Mouse (Mus musculus): Measurements from ENCODE around the gene Arhgef2.

Gene Arhgef2

DNA sequence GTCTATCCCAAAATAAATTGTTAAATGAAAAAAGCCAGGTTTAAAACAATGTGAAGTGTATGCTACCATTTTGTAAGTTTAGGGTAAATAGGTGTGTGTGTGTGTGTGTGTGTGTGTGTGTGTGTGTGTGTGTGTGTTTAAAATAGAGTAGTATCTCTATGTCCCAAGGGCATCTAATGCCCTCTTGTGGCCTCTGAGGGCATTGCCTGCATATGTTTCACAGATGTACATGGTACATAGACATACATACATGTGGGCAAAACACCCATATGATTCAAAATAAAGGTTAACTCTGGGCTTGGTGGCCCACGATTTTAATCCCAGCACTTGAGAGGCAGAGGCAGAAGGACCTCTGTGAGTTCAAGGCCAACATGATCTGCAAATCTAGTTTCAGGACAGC is 34.9 kb downstream of the Arhgef2 start:
- DNase-seq (ENCODE audit: low read depth, low spot score), result peak; percentile 75

- DNase-seq (ENCODE audit: low read depth, low spot score), result peak; percentile 81
Measured at GRCm38 (mm10) chr3:88643078-88643477, 37.3 kb downstream of the Arhgef2 start.

DNA sequence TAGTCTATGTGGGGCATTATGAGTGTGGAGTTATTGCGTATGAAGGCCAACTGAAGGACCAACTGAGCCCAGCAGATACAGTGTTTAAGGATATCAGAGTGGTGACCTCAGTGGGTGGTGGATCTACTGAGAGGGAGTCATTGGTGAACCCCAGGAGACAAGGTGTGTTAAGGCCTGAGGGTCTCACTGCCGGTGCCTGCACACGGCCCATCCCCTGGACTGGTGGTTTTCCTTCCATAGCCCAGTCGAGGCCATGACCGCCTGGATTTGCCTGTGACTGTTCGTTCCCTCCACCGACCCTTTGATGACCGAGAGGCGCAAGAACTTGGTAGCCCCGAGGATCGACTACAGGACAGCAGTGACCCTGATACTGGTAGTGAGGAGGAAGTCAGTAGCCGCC is 40.2 kb downstream of the Arhgef2 start:
- DNase-seq (ENCODE audit: low read depth, low spot score), result no peak

GRCm38 (mm10) chr3:88646426-88646995 is 40.7 kb downstream of the Arhgef2 start:
- DNase-seq (ENCODE audit: low read depth, low spot score), result peak; percentile 93

- DNase-seq (ENCODE audit: low read depth, low spot score), result peak; percentile 35
Measured at GRCm38 (mm10) chr3:88647076-88647475, 41.3 kb downstream of the Arhgef2 start.

GRCm38 (mm10) chr3:88647779-88648413 is 42.1 kb downstream of the Arhgef2 start:
- DNase-seq (ENCODE audit: low read depth, low spot score), result no peak

- no peak for DNase-seq (ENCODE audit: low read depth, low spot score)
Measured at GRCm38 (mm10) chr3:88648452-88649168, 42.8 kb downstream of the Arhgef2 start.

DNA sequence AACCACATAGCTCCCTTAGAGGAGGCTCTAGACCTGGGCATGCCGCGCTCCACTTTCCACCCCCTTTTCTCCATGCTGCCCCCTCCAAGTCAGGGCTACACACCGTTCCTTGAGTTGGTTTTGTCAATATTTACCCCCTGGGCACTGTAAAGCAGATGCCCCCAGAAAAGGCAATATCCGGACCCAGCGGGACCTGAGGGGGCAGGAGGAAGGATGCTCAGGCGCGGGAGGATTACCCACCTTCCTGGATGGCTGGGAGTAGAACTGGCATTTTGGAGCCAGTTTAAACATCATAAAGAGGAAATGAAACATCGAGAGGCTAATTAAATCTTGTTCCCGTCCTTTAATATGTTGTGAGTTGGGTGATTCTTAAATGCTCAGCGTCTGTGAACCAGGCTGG is 43.4 kb downstream of the Arhgef2 start:
- DNase-seq (ENCODE audit: low read depth, low spot score), result no peak

DNA sequence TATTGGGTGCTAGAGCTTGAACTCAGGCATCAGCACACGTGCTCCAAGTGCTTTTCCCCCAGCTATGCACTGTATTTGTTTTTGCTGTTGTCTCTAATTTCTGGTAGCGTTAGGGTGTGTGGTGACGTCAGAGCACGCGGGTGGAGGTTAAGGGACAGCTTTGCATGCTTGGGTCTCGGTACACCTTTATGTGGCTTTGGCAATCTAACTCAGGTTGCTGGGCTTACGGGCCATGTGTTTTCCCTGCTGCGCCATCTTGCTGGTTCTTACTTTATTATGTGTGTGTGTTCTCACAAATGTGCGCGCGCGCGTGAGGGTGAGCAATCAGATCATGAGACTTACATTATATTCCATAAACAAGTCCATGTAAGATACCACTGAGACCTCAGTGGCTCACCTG is 44.2 kb downstream of the Arhgef2 start:
- DNase-seq (ENCODE audit: low read depth, low spot score), result no peak

DNA sequence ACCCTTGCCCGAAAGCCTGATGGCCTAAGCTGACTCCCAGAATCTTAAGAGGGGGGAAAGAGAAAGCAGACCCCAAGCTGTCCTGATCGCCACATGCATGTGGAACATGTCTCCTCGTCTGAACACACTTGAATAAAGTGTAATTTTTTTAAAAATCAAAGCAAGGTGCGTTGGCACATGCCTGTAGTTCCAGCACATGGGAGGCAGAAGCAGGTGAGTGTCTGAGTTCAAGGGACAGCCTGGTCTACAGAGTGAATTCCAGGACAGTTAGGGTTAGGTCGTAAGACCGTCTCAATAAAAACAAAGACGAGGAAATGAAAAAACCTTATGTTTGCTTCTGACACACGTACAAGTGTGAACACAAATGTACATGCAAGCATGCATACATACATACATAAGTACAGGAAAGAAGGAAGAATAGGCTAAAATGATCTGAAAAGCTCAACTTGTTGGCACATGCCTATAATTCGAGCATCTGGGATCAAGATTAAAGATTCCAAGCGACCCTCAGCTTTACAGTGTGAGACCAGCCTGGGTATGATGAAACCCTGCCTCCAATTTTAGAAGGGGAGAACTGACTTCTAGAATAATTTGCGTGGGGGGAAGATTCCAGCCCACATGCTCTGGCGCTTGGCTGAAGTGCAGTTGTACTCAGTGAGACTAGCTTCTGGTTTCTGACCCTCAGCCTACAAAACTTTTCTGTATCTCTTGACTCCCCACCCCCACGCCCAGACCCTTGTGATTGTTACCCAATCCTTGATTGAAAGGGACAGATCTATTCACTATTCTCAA is 45.1 kb downstream of the Arhgef2 start:
- DNase-seq (ENCODE audit: low read depth, low spot score), result no peak

DNA sequence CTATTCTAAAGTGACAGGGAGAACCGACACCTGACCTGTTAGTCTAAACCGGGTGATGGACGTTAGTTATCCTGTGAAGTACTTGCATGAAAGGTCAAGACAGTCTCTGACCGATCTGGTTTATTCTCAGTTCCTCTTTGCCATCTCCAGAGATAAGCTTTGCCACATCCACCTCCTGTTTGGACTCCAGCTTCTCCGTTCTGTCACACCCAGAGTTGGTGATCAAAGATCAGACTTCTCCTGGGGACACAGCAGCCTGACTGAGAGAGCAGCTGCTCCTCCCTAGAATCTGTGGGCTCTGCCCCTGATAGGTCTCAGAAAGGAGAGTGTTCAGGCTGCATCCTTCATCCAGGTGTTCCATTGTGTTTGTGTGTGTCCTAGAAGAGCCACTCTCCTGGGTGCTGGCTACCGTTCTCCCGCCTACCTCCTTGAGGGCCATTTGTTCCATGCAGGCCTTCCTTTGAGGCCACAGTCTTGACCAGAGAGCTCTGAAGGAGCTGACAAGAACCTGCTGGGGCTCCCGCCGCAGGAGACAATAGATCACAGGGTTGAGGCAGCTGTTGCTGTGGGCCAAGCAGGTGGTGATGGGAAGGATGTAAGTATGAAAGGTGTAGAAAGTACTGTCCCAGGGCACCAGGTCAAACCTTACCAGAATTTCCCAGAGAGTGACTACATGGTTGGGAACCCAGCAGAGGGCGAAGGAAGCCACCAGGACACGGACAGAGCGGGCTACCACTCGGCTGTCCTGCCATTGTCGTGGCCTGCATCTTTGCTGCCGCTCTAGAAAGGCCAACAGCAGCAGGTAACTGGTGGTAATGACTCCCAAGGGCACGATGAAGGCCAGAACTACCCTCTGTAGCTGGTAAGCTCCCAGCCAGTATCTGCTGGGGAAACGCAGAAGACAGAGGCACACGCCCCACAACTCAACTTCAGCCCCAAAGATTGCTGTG is 46.2 kb downstream of the Arhgef2 start:
- DNase-seq (ENCODE audit: low read depth, low spot score), result no peak

DNA sequence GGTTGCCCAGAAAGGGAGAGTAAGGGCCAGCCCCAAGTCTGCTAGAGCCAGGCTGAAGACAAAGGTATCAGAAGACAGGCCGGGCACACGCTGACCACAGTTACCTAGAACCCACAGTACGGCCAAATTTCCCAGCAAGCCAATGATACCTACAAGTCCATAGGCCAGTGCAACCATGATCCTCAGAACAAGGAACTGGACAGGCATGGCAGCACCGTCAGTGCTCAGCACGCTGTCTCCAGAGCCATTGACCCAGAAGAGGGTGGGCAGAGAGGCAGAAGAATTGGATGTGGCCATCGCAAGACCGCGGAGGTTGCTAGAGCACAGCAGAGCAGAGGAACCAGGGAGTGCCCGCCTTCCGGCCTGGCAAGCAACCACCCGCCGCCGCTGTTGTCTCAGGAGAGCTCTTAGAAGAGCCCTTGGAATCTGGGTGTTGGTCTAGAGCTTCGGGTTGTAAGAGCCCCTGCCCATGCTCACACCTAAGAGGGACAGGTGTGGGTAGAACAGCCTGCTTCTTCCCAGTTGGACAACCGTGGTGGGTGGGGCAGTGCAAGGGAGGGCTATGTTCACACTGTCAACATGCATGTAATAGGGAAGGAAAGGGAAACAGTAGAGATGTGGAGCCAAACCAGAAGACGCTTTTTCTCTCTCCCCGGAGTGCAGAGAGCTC is 47.2 kb downstream of the Arhgef2 start, which contains the start of gene Rxfp4:
TSS of gene Rxfp4 (minus strand) at position 297 of the 670 bp plus-strand sequence.
- peak; percentile 30 for DNase-seq (ENCODE audit: low read depth, low spot score)

DNA sequence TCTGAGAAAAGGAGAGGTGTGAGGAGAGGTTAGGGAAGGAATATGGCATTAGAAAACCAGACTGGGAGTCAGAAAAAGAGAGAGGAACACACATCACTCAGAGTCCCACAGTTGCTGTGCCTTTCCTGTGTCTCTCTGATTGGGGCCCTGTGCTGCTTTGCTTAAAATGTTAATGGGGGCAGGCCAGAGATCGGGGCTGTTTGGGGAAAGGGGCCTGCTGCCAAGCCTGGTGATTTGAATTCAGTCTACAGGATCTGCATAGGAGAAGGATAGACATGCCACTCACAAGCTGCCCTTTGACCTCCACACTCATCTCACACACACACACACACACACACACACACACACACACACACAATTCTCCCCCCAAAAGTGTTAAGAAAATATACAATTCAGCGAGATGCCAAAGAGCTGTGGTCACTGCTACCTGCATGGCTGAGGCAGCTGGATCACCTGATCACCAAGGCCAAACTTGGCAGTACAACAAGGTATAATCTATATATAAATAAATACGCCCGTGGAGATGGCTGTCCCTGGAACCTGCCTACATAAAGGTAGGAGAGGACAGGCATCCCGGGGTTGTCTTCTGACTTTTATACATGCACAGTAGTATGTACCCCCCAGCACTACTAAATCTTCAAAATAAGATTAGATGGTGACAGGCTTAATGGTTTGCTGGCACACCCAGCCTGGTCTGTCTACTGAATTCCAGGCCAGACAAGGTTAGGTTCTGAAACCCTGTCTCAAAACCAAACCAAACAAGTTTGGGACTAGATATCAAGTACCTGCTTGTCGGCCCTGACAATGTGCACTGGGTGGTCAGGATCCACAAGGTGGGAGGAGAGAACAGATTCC is 48.0 kb downstream of the Arhgef2 start:
- no peak for DNase-seq (ENCODE audit: low read depth, low spot score)

- no peak for DNase-seq (ENCODE audit: low read depth, low spot score)
Measured at GRCm38 (mm10) chr3:88654621-88655020, 48.9 kb downstream of the Arhgef2 start.

- no peak for DNase-seq (ENCODE audit: low read depth, low spot score)
Measured at GRCm38 (mm10) chr3:88655619-88656018, 49.9 kb downstream of the Arhgef2 start.

DNA sequence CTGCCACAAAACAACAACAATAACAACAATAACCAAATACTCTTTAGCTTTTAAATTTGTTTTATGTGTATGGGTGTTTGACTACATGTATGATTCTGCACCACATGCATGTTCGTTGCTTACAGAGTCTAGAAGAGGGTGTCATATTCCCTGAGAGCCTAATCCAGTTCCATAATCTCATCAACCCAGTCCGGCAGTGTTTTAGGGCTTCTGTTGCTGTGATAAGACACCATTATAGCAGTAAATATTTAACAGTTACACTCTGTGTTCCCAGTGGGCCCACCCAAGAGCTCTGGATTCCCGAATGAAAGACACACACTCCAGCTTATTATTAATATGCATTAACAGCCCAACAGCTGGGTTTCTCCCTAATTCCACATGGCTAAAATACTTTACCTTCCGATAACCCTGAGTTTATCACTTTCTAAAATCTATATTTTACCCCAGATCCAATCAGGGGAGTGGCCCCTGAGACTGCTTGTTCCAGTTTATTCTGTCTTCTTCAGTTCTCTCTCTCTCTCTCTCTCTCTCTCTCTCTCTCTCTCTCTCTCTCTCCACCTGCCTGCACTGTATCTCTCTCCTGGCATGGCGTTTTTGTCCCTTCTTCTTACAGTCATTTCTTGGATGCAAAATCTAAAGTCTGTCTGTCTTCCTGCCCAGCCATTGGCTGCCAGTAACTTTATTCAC is 52.8 kb downstream of the Arhgef2 start:
- DNase-seq (ENCODE audit: low read depth, low spot score), result no peak

GRCm38 (mm10) chr3:88659798-88660197 is 54.0 kb downstream of the Arhgef2 start:
- DNase-seq (ENCODE audit: low read depth, low spot score), result no peak

DNA sequence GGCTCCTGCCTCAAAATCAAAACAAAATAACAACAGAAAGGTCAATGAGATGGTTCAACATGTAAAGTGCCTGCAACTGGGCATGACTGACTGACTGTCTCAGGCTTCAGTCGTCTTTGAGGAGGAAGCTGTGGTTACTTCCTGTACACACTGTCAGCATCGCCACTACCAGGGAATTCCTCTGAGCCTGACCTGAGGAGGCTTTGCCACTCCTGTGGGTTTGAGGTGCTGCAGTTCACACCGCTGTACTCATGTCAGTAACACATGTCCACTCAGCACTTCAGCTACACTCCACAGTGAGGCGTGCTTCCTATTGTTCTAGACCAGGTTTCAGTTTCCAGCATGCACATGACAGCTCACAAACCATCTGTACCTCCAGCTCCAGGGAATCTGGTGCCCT is 58.3 kb downstream of the Arhgef2 start:
- DNase-seq (ENCODE audit: low read depth, low spot score), result no peak

DNA sequence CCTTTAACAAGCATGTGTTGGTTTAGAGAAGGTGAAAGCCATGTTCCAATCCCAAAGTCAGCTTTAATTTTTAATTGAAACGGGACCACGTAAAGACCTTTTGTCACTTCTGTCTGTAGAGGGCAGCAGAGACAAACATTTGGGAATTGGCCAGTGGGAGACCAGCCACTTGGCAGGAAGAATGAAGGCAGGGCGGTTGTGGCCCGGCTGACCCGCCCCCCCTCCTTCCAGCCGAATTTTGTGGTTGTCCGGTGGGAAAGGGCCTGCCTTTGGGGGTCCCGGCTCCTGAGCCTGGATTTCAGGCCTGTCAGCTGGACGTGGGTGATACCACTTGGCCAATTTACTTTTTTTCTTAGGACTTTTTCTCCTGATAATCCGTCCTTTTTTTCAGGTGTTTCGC is 71.6 kb downstream of the Arhgef2 start:
- peak; percentile 91 for DNase-seq (ENCODE audit: low read depth, low spot score)
